Mouse (Mus musculus) CD4-positive, CD25-positive, alpha-beta regulatory T cell (primary cell): ENCODE measurements around the gene Slc4a3. TPM values are rescaled to one million over a fixed set of nuclear protein-coding genes. Genes with fewer than 3 reads are reported as not detected.

ENCODE experiments used
- polyA plus RNA-seq: library from polyadenylated mRNA; unstranded; fragments of 100-300 nt; shearing (Covaris generic); gene quantifications from one replicate; pipeline ENCODE4 v1.2.1, GENCODE M21; 2017

Slc4a3 gene
- not detected for polyA plus RNA-seq

DNA sequence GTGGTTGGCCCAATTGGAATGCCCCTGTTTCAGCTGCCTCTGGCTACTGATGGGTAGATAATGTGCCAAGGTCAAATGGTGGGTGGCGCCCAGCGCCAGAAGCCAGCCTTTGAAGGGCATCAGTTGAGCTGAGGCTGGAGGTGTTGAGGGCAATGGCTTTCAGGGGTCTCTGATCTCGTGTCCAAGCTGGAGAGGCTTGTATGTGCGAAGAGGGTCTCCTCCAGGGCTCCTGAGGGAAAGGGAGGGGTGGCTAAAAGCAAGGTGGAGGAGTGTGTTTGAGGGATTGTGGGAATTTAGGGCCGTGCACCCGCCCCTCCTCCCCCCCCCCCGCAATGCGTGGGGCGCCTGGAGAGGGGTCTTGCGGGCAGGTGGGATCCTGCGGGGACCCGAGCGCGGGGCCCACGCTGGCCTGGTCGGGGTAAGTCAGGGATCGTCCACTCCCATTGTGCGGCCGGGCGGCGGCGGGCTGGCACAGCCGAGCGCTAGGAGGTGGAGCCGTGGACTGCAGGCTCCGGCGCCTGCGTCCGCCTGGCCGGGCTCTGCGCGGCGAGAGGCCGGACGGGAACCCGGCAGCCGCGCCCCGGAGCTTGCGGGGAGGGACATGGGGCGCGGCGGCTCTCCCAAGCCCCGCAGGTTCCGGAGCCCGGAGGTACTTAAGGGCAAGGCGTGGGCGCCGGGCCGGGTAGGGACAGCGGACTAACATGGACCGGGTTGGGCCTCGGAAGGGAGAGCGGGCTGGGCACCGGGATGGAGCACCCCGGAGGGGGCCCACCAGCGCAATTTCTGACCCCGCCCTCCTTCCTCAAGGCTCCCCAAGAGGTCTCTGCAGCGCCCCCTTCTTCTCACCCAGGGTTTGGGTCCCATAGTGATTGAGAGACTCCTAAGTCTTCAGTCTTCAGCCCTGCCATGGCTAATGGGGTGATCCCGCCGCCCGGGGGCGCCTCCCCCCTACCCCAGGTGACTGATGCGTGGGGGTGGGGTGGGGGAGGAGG lies at the start of gene Slc4a3:
Gene Slc4a3, plus strand, starts transcription at position 302 of the 992 bp plus-strand sequence.

DNA sequence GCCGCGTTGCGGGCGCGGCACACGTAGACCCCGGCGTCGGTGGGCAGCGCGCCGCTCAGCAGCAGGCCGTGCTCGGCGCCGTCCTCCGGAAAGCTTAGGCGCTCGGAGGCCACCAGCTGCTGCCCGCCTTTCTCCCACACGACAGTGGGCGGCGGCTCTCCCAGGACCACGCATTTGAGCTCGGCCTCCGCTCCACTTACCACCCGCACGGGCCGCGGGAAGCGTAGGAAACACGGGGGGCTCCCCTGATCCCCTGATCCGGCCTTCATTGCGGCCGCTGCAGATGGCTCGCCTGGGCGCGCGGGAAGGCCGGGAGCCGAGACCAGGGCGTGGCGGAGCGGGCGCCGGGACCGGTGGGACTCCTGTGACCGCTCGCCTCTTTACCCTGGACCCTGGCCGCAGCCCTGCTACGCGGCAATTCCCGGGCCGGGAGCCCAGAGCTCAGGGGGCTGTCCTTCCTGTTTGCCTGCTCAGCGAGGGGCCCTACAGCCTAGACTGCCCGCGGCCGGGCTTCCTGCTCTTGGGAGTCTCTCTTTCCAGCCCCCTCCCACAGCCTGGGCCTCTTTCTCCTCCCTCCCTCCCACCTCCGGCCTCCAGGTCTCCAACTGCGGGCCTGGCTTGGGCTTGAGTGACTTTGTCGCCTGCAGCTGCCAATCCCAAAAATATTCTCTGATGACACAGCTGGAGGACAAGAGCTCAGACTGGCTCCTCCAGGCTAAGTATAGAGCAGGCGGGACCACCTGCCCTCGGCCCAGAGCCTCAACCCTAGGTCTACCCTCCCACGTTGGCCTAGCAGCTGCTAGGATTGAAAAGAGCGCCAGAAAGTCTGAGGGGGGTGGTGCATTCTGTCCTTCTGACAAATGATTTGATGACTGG lies 39.9 kb upstream of the Slc4a3 start, which contains the start of gene Obsl1:
Gene Obsl1, minus strand, starts transcription at position 497 of the 876 bp plus-strand sequence.

GRCm38 (mm10) chr1:75507006-75507405 lies 39.1 kb upstream of the Slc4a3 start, which contains the start of gene Inha:
TSS of gene Inha (plus strand) at chr1:75507077.

GRCm38 (mm10) chr1:75521321-75522031 lies 24.6 kb upstream of the Slc4a3 start, which contains the start of gene Stk11ip:
TSS of gene Stk11ip (plus strand) at chr1:75521529.

Other genes with a start within 250 kb of the Slc4a3 start
- 78.1 TPM for gene Dnpep, start 228.3 kb upstream of the Slc4a3 start, polyA plus RNA-seq
- 0.34 TPM for gene Des, start 185.9 kb upstream of the Slc4a3 start, polyA plus RNA-seq
- gene Speg, start 171.0 kb upstream of the Slc4a3 start, polyA plus RNA-seq, result 0.59 TPM
- gene Gmppa, start 110.3 kb upstream of the Slc4a3 start, polyA plus RNA-seq, result 90.4 TPM
- not detected for gene Asic4, start 95.8 kb upstream of the Slc4a3 start, polyA plus RNA-seq
- gene Chpf, start 67.0 kb upstream of the Slc4a3 start, polyA plus RNA-seq, result 36.2 TPM
- gene Tmem198, start 66.7 kb upstream of the Slc4a3 start, polyA plus RNA-seq, result 1.5 TPM
- gene Obsl1, start 39.8 kb upstream of the Slc4a3 start, polyA plus RNA-seq, result 0.32 TPM
- not detected for gene Inha, start 39.2 kb upstream of the Slc4a3 start, polyA plus RNA-seq
- 24.2 TPM for gene Stk11ip, start 24.7 kb upstream of the Slc4a3 start, polyA plus RNA-seq